Comparison of ENCODE assay signal across 8 mouse cellular contexts in the genomic region with DNA sequence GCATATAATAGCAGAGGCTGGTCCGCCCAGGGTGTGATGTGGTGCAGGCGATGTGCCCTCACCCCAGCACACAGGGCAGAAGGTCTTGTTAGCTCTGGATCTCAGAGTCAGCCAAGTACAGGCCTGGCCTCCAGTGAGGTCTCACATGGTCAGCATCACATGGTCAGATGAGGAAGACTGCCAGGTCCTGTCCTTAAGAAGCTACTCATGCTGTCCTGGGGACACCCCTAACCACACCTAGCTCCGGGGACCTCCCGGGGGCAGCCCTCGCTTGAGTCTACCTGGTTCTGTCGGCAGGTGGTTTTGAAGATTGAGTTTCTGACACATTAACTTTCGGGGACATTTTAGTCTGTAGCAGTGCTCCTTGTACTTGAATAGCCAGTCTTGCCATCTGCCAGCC. TPM values are rescaled to one million over a fixed set of nuclear protein-coding genes. Genes with fewer than 3 reads are reported as not detected.
DNase-seq lines count a peak whose midpoint lies in the region; ATAC-seq and TF ChIP-seq lines count a peak whose summit lies in the region.

No protein-coding gene starts in this region.

- H3K4me1 ChIP-seq in lung, embryonic 14.5 days (ENCODE audit: insufficient read depth), result peaks cover 21% of the 10 kb centered on the region
- H3K4me1 ChIP-seq in intestine, embryonic 15.5 days (replicated peaks), result peaks cover 24% of the 10 kb centered on the region
- peaks cover 27% of the 10 kb centered on the region for H3K4me1 ChIP-seq in stomach, embryonic 14.5 days (ENCODE audit: control insufficient read depth, insufficient read depth, low read length)
- peaks cover 26% of the 10 kb centered on the region for H3K4me1 ChIP-seq in midbrain, embryonic 15.5 days

- peaks cover 16% of the 10 kb centered on the region for H3K36me3 ChIP-seq in lung, embryonic 14.5 days (ENCODE audit: insufficient read depth)
- H3K36me3 ChIP-seq in intestine, embryonic 15.5 days, result no peaks in the 10 kb centered on the region
- H3K36me3 ChIP-seq in stomach, embryonic 14.5 days (ENCODE audit: control insufficient read depth, insufficient read depth, low read length), result peaks cover 5% of the 10 kb centered on the region; the same call in 1 of the 2 replicates
- no peaks in the 10 kb centered on the region for H3K36me3 ChIP-seq in midbrain, embryonic 15.5 days (replicated peaks)

- no peaks in the 10 kb centered on the region for H3K9me3 ChIP-seq in lung, embryonic 14.5 days (ENCODE audit: low read depth, low read length)
- no peaks in the 10 kb centered on the region for H3K9me3 ChIP-seq in intestine, embryonic 15.5 days
- H3K9me3 ChIP-seq in stomach, embryonic 14.5 days (ENCODE audit: control insufficient read depth, low read depth, low read length), result no peaks in the 10 kb centered on the region
- H3K9me3 ChIP-seq in midbrain, embryonic 15.5 days, result no peaks in the 10 kb centered on the region

- peak; percentile 43 for DNase-seq in adrenal gland, postnatal 14 days
- DNase-seq in adrenal gland, postnatal 25 days, result no peak
- DNase-seq in lung, embryonic 14.5 days, result no peak
- DNase-seq in lung, postnatal 10 days, result no peak
- DNase-seq in spleen, postnatal 10 days (ENCODE audit: low spot score in 2 of 2), result no peak

- peak overlapping the region; percentile 50; the same call in 1 of the 2 replicates for H3K27ac ChIP-seq in lung, embryonic 14.5 days (ENCODE audit: low read depth)
- H3K27ac ChIP-seq in intestine, embryonic 15.5 days, result 0 out of 2 replicates have a peak overlapping the region, but pooled peaks have one; percentile 52
- H3K27ac ChIP-seq in stomach, embryonic 14.5 days (ENCODE audit: low read length), result peak overlapping the region; percentile 69; the same call in 1 of the 2 replicates
- no peak overlapping the region for H3K27ac ChIP-seq in midbrain, embryonic 15.5 days

- no peak for TF ChIP-seq CTCF in lung, embryonic 14.5 days (IDR thresholded peaks at IDR 0.05; ENCODE audit: low read depth)

- no peaks in the 10 kb centered on the region for H3K27me3 ChIP-seq in lung, embryonic 14.5 days (ENCODE audit: insufficient read depth, low read length)
- no peaks in the 10 kb centered on the region for H3K27me3 ChIP-seq in intestine, embryonic 15.5 days (replicated peaks)
- H3K27me3 ChIP-seq in stomach, embryonic 14.5 days (ENCODE audit: control insufficient read depth, insufficient read depth, low read length), result no peaks in the 10 kb centered on the region
- no peaks in the 10 kb centered on the region for H3K27me3 ChIP-seq in midbrain, embryonic 15.5 days (replicated peaks)

- 84% methylated on average over 7 of the region's 7 CpGs for WGBS in lung, embryonic 14.5 days
- WGBS in intestine, embryonic 15.5 days, result 88% methylated on average over 7 of the region's 7 CpGs
- 89% methylated on average over 7 of the region's 7 CpGs for WGBS in stomach, embryonic 14.5 days
- 93% methylated on average over 7 of the region's 7 CpGs for WGBS in midbrain, embryonic 15.5 days

- H3K9ac ChIP-seq in lung, embryonic 14.5 days, result no peak overlapping the region
- H3K9ac ChIP-seq in intestine, embryonic 15.5 days, result no peak overlapping the region
- no peak overlapping the region for H3K9ac ChIP-seq in stomach, embryonic 14.5 days (replicated peaks; ENCODE audit: low read depth, low read length)
- no peak overlapping the region for H3K9ac ChIP-seq in midbrain, embryonic 15.5 days

- no peak for ATAC-seq in lung, embryonic 14.5 days (ENCODE audit: insufficient read depth)
- no peak for ATAC-seq in intestine, embryonic 15.5 days
- ATAC-seq in stomach, embryonic 14.5 days (ENCODE audit: insufficient number of reproducible peaks, insufficient read depth, low FRiP score, low read depth), result no peak
- no peak for ATAC-seq in midbrain, embryonic 15.5 days (replicated peaks)

- H3K4me2 ChIP-seq in lung, embryonic 14.5 days, result no peak overlapping the region
- H3K4me2 ChIP-seq in intestine, embryonic 15.5 days (replicated peaks), result no peak overlapping the region
- no peak overlapping the region for H3K4me2 ChIP-seq in stomach, embryonic 14.5 days (replicated peaks; ENCODE audit: low read depth, low read length)
- no peak overlapping the region for H3K4me2 ChIP-seq in midbrain, embryonic 15.5 days

- H3K4me3 ChIP-seq in lung, embryonic 14.5 days (ENCODE audit: low read depth, low read length), result no peak overlapping the region
- H3K4me3 ChIP-seq in intestine, embryonic 15.5 days (replicated peaks), result no peak overlapping the region
- no peak overlapping the region for H3K4me3 ChIP-seq in stomach, embryonic 14.5 days (ENCODE audit: low read depth, low read length)
- no peak overlapping the region for H3K4me3 ChIP-seq in midbrain, embryonic 15.5 days

RNA-seq across cellular contexts. Expression of a gene that starts 45.8 kb away (rescaled TPM):
- 20.8 TPM in 2 replicates for total RNA-seq in adrenal gland, postnatal 14 days (2021)
- 12.0 and 17.0 TPM in 2 replicates for total RNA-seq in adrenal gland, postnatal 25 days (2021)
- 20.4 and 20.5 TPM in 2 replicates for polyA plus RNA-seq in lung, embryonic 14.5 days (2014; fragmentation: Nextera tagmentation; extraction: Ambion mirVana)
- polyA plus RNA-seq in intestine, embryonic 15.5 days (2015; fragmentation: Nextera tagmentation; extraction: Ambion mirVana), result 12.0 and 13.1 TPM in 2 replicates
- 27.6 and 28.0 TPM in 2 replicates for polyA plus RNA-seq in stomach, embryonic 14.5 days (2014; fragmentation: Nextera tagmentation; extraction: Ambion mirVana)
- polyA plus RNA-seq in midbrain, embryonic 15.5 days (2015; fragmentation: Nextera tagmentation; extraction: Ambion mirVana), result 15.5 and 16.3 TPM in 2 replicates

RNA-seq across cellular contexts. Expression of a gene that starts 58.6 kb away (rescaled TPM):
- 13.7 and 15.7 TPM in 2 replicates for total RNA-seq in adrenal gland, postnatal 14 days (2021)
- 11.8 and 15.5 TPM in 2 replicates for total RNA-seq in adrenal gland, postnatal 25 days (2021)
- 2.2 and 2.3 TPM in 2 replicates for polyA plus RNA-seq in lung, embryonic 14.5 days (2014; fragmentation: Nextera tagmentation; extraction: Ambion mirVana)
- polyA plus RNA-seq in intestine, embryonic 15.5 days (2015; fragmentation: Nextera tagmentation; extraction: Ambion mirVana), result 3.1 and 3.4 TPM in 2 replicates
- polyA plus RNA-seq in stomach, embryonic 14.5 days (2014; fragmentation: Nextera tagmentation; extraction: Ambion mirVana), result 3.5 and 4.1 TPM in 2 replicates
- polyA plus RNA-seq in midbrain, embryonic 15.5 days (2015; fragmentation: Nextera tagmentation; extraction: Ambion mirVana), result 45.3 and 45.5 TPM in 2 replicates
